Mouse (Mus musculus): ENCODE data around the gene Ptger1.

The Ptger1 gene

DNA sequence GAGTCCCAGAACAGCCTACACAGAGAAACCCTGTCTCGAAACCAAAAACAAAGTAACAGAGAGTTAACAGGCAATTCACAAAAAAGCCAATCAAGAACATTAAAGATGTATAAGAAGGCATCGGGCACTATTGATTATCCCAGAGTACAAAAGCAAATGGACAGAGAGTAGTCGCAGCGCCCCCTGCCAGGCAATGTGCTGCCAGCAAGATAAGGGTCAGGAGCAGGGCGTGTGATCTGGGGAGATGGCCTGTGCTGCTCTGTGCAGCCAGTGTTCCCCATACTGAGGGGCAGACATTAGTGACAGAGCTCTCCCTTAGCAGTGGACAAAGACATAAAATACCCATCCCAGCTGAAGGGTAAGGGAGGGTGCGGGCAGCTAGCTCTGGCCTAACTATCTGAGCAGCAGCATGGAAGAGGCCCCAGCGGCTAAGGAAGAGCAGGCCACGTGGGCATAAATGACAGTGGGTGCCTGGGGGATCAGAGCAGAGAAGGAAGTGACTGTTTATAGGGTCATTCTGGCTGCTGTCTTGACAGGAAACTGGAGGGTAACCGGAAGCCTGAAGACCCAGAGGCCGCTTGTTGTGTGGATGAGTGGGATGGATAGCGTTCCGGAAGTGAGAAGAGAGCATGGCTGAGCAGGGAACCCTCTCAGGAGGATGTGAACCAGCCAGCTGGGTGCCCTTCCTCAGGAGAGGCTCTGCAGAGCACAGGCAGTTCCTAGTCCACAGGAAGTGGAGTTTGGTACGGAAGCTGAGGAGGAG lies 9.8 kb upstream of the Ptger1 start:
- DNase-seq, result peak; percentile 52

DNA sequence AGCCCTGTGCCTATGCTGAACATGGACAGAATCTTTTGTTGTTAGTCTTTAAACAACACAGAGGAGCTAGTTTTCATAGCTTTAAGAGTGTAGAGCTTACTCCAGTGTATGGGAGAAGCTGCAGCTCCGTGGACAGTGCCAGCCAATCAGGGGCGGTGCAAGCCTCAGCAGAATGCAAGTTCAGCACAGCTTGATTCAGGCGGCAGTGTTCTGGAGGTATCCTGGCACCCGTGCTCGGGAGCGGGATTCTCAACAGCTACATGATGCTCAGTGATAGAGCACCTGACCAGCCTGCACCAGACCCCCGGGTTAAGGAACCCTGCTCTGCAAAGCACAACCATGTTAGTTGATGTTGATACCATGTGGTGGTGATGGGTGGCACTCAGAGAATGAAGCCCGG lies 5.9 kb upstream of the Ptger1 start:
- DNase-seq, result no peak

DNA sequence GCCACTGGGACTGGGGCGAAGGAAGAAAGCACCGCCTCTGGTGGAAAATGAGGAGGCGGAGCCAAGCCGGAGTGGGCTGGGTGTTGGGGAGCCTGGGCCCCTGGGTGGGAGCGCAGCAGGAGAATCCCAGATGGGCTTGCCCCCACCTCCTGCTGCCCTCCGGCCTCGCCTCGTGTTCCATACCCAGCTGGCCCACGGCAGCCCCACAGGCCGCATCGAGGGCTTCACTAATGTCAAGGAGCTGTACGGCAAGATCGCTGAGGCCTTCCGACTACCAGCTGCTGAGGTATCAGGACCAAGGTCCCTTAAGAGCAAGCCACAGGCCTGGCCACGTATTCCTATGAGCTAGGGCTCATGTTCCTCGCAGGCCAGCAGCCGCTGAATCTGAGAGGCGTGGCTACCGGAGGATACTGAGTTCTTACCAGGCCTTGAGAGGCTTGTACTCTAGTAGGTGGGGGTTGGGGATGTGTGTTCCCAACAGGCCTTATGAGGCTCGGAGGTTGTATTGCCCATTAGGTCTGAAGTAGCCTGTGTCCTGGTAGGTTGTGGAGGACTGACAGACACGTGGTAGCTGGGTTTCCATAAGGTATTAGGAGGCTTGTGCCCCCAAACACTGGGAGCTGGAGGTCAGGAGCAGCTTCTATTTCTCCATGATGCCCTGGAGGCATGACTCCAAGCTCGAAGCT lies 5.3 kb upstream of the Ptger1 start:
- no peak for DNase-seq

DNA sequence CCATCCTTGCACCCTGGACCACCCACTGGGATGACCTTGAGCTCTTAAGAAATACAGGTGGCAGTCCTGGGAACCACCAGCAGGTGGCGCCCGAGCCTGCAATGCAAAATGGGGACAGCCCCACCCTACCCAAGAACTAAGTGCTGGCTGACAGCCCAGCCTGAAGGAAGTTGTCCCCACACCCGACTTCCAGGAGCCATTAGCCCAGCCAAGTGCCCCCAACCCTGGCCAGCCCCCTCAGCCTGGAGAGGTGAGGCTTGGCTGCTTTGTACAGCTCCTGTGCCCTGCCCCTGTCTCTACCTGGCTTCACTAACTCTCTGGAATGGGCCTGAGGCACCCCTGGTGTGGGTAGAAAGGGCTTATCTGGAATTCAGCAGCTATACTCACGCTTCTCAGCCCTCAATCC lies 4.1 kb upstream of the Ptger1 start:
- peak; percentile 95 for DNase-seq

DNA sequence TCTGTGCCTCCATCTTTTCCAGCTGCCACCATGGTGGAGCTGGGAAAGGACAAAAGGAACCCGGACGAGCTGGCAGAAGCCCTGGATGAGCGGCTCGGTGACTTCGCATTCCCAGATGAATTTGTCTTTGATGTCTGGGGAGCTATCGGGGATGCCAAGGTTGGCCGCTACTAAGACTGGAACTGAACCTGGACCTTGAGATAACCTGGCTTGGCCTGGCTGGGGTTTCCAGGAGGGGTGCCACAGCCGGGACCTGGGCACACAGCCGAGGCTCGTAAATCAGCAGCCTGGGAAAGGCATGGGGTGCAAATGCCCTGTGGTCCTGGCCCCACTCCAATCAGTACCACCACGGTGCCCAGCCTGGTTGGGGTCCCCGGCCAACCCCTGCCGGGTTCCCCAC lies 2.4 kb upstream of the Ptger1 start:
- no peak for DNase-seq

DNA sequence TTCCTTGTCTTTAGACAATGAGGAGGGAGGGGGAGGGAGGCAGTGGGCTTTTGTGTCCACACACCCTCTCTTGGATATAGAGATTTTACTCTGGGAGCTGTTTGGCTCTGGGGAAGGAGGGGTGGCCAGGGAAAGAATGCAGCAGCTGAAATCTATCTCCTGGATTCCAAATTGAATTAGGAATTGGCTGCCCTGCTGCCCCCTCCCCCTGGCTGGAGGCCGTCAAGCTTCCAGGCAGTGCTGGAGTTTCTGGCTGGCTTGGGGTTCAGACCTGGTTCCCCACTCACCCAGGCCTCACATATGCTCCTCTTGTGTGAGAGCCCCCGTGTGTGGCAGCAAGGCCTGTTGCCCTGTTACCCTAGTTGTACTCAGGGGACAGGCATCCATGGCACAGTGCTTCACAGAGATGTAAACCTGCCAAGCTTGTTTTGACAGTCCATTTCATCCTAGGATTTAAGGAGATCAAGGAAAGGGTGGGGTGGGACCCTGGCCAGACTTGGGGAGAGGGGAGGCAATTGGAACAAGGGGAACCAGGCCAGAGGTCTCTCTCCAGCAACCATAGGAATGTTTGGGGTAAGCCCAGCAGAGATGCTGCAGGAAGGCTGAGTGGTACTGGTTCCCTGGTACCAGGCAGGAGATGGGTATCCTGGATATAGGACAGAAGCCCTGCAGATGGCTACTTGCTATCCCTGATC lies 1.4 kb upstream of the Ptger1 start:
- DNase-seq, result no peak

DNA sequence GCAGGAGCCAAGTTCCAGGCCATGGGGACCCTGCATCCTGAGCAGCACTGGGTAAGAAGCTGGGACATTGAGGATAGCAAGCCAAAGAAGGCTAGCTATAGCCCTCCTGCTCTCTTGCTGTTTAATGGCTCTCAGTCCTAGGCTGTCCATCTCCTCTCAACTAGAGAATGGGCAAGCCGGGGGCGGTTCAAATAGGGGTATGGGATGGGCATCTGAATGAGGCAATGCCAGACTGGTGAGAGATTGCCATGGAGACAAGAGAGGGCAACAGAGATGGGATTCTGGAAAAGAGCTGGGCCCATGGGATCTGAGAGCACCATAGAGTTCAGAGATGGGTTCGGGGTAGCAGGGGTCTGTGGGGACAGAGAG lies 372 bp downstream of the Ptger1 start:
- no peak for DNase-seq

DNA sequence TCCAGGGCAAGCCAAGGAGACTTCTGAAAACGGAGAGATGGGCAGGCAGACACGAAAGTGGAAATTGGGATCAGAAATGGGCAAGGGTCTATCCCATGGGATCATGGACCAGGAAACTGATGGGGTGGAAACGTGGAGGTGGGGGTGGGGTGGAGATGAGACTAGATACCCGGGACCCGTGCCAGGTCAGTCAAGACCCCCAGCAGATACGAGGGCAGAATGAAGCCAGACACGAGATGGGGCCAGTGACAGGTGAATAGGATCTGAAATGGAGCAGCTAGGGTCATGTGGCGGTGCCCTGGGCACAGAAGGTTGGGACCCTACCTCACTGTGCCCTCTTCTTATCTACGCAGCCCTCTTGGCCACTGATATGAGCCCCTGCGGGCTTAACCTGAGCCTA lies 1.0 kb downstream of the Ptger1 start:
- no peak for DNase-seq

DNA sequence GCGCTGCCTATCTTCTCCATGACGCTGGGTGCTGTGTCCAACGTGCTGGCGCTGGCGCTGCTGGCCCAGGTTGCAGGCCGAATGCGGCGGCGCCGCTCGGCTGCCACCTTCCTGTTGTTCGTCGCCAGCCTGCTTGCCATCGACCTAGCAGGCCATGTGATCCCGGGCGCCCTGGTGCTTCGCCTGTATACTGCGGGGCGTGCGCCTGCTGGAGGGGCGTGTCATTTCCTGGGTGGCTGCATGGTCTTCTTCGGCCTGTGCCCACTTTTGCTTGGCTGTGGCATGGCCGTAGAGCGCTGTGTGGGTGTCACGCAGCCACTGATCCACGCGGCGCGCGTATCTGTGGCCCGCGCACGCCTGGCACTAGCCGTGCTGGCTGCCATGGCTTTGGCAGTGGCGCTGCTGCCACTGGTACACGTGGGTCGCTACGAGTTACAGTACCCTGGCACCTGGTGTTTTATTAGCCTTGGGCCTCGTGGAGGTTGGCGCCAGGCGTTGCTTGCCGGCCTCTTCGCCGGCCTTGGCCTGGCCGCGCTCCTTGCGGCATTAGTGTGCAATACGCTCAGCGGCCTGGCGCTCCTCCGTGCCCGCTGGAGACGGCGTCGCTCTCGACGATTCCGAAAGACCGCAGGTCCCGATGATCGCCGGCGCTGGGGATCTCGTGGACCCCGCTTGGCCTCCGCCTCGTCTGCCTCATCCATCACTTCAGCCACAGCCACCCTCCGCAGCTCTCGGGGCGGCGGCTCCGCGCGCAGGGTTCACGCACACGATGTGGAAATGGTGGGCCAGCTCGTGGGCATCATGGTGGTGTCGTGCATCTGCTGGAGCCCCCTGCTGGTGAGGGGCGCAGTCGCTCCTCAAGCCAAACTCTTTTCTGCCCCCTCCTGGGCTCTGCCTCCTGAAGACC lies 1.8 kb downstream of the Ptger1 start:
- peak; percentile 81 for DNase-seq

DNA sequence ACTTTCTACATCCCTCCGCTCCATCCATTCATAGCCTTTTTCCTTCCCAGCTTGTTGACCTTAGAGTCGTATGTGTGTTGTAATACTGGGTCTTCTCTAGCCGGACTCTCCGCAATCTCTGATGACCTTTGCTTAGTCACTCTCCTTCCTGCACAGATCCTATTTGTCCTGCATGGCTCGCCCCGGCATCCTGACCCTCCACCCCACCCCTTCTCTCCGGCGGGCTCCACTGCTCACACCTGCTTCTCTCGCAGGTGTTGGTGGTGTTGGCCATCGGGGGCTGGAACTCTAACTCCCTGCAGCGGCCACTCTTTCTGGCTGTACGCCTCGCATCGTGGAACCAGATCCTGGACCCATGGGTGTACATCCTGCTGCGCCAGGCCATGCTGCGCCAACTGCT lies 2.5 kb downstream of the Ptger1 start:
- no peak for DNase-seq

DNA sequence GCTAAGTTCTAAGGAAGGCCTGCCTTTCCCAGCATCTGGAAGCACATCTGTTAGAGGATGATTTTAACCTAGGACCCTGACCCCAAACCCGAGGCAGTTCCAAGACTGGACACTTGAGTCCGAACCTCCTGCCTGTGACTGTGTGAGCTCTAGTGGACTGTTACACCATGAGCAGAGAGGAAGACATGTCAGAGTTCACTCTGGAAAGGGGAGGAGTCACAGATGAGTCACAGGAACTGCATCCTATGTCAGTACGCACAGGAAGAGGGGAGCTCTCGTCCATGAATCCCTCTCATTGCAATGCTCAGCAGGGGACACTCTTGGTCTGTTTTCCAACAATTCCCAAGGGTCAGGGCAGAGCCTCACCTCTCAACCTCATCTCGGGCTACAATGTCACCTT lies 6.5 kb downstream of the Ptger1 start:
- DNase-seq, result no peak

DNA sequence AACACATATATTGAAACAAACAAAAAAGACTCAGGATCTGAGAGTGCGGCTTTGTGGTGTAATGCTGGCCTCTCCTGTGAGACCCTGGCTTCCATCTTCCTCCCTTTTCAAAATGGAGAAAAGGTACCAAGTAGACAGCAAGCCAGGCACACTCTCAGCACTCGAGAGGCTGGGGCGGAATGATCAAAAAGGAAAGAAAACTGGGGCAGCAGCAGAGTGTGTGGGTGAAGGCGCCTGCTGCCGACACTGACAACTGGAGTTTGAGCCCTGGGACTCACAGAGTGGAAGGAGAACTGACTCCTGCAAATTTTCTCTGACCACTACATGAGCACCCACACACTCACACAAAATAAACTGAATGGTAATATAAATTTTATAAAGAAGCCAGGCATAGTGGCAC lies 8.0 kb downstream of the Ptger1 start:
- no peak for DNase-seq

DNA sequence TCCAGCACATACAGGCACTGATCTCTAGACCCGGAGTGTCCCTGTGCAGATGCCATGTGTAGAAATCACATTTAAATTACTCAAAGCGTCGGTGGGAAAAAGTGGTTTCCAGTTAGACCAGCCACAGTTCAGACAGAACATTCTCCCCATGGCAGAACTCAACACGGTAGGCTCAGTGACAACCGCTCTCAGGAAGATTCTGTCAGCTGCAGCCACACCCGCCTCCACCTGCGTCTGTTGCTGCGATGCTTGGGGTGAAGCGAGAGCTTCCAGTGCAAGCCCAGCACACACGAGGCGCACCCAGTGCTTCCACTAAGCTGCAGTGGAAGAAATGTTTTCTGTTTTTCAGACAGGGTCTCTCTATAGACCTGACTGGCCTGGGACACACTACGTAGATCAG lies 13.4 kb downstream of the Ptger1 start:
- DNase-seq, result no peak

DNA sequence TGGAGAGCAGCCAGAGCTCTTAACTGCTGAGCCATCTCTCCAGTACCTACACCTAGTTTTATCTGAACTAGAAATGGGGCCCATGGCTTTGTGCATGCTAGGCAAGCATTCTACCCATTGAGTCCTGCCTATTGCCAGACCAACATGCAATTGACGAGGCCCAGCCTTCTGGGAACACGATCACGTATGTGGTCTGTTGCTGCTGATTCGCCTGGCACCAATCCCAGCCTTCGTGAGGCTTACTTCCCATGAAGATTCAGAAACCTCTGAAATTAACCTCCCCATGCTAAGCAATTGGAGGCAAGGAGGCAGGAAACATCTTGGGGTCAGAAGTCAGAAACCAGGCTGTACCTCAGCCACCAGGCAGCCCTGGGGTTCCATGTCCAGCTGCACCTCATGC lies 14.1 kb downstream of the Ptger1 start:
- no peak for DNase-seq

DNA sequence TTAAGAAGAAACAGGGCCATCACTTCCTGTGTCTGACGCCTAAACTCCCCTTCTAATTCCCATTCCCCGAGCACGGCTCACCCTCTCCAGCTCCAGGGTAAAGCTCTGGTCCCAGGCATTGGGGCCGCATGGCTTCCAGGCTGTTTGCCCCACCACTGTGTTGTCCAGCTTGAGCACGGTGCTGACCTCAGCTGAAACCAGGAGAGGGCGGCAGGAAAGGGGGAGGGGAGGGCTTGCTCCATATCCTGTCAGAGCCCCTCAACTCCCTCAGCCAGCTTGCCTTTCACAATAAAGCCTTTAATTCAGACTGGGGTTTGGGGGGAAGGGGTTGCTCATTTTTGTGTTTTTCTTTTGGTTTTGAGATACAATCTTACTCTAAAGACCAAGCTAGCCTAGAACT lies 14.6 kb downstream of the Ptger1 start:
- no peak for DNase-seq

DNA sequence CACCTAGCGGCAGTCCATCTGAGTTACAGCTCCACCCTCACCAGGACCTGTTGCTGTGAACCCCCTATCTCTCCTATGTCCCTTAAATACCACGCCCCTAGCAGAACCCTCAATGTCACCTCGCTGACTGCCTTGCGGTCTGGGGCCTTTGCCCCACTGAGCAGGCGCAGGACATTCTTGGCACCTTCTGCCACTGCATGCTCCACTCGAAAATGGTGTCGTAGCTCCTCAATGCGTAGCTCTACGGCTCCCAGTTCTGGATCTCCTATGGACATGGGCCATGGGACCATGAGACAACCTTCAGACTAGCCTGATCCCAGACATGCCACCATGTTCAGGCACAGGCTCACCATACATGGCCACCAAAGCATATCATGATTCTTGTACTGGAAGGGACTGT lies 18.0 kb downstream of the Ptger1 start:
- DNase-seq, result no peak

DNA sequence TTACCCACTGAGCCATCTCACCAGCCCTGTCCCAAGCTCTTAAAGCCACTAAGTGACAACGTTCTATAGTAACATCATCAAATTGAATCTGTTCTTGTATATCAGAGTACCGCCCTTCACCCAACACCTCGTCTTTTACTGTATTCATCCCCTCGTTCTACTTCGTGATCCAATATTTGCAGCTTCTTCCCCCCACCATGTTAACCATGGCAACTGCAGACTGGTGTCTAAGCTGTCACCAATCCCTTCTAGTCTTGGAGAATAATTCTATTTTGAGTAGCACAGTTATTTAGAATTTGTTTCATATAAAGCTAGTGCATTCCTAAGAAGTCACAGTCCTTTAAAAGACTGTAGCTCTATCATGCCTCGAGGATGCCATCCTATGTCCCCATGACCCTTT lies 22.8 kb downstream of the Ptger1 start:
- DNase-seq, result no peak

DNA sequence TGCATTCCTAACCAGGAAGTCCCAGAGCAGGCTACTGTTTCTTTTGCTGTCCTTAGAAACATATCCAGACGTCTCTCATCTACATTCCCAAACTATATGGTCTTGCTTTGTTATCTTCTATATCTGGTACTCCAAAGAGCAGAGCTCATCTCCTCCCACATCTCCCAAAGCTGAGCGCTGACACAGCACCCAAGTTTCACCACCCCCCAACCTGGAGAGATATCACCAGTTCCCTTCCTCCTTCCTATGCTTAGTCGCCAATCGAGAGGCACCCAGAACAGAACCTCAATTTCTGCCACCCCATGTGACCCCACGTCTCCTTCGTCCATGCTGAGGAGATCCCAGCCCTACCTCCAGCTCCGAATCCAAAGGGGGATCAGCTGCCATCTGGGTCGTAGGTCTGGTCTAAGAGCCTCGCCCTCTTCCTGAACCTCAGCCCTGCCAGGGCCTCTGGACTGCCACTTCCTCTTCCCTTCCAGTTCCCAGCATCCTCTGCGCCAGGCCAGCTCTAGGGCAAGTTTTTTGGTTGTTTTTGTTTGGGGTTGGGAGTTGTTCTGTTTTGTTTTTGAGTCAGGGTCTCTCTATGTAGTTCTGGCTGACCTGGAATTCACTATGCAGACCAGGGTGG lies 27.2 kb downstream of the Ptger1 start:
- peak; percentile 62 for DNase-seq

DNA sequence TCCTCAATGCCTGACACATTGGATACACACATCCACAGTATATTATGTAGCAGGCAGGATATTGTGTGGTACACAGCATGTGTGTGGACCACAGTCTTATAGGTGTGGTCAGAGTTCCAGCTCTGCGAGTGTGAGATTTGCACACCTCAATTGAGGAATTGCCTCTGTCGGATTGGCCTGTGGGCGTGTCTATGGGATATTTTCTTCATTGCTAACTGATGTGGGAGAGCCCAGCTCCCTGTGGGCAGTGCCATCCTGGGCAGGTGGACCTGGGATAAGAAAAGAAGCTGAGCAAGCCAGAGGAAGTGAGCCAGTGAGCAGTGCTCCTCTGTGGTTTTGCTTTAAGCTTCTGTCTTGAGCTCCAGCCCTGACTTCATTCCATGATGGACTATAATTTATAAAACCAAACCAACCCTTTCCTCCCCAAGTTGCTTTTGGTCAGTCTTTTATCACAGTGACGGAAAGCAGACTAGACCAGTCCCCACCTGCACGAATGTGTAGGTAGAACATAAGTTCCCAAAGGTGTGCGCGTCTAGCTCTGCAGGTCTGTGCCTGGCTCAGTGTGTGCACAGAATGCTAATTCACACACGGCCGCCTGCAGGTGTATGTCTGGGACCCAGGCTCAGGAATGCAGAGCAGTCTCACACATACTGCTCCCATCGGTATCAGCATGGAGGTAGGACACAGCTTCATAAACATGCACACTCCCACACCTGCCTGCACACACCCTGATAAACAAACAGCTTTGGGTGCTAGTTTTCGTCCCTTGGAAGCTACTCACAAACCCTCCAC lies 28.1 kb downstream of the Ptger1 start:
- DNase-seq, result no peak

DNA sequence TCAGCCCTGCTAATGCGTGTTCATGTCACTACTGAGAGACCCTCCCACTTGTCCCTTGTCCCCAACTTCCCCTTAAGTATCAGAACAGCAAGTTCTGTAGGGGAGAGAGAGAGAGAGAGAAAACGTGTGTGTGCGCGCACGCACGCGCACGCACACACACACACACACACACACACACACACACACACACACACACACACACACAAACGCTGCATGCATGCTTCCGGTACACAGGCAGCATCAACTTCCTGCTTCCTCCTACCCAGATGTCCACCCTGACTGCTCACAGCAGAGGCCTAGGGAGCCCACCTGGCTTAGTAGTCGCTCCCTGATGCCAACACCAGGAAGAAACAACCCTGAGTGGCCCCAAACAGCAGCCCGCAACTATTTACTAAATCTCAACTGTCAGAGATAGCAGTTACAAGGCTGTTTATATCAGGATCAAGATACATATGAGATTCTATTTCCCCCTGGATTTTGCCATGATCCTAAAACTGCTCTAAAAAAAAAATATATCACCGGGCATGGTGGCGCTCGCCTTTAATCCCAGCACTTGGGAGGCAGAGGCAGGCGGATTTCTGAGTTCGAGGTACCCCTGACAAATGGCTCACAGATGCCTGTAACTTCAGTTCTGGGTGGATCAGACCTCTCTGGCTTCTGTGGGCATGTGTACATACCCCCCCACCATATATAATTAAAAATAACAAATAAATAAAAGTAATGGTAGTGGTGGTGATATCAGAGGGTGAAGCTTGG lies 29.1 kb downstream of the Ptger1 start:
- peak; percentile 74 for DNase-seq
